Comparison of ENCODE assay signal across 10 mouse cellular contexts in genomic region chr7:73424705-73425104, GRCm38 (mm10). TPM values are rescaled to one million over a fixed set of nuclear protein-coding genes. Genes with fewer than 3 reads are reported as not detected.
DNase-seq lines count a peak whose midpoint lies in the region; ATAC-seq and TF ChIP-seq lines count a peak whose summit lies in the region.
"Had no signal": no experiment of that assay in that cellular context is flagged by ENCODE, and none has a peak within 500 bp of the region (broad histone marks: within the 10 kb centered on the region; RNA-seq: fewer than 3 reads in every experiment).

No protein-coding gene starts in this region.

- ATAC-seq in midbrain, embryonic 15.5 days (replicated peaks): no peak

- H3K27me3 ChIP-seq in midbrain, embryonic 15.5 days (replicated peaks): no peaks in the 10 kb centered on the region

- no peak for TF ChIP-seq POLR2A in cortical plate, adult 2 months (IDR thresholded peaks at IDR 0.05; ENCODE audit: extremely low read depth, insufficient read depth, low read length)

- 37% methylated on average over 3 of the region's 3 CpGs for WGBS in midbrain, embryonic 15.5 days

- H3K27ac ChIP-seq in layer of hippocampus, adult 2 months: peak overlapping the region; percentile 81
- H3K27ac ChIP-seq in cortical plate, adult 2 months (ENCODE audit: insufficient read depth, low read length): peak overlapping the region; percentile 64
- peak overlapping the region; percentile 39; the same call in 1 of the 2 replicates for H3K27ac ChIP-seq in midbrain, embryonic 15.5 days
- H3K27ac ChIP-seq: liver, embryonic 14.5 days had no signal

- no peaks in the 10 kb centered on the region for H3K9me3 ChIP-seq in midbrain, embryonic 15.5 days
- H3K9me3 ChIP-seq: G1E had no signal

- TF ChIP-seq CTCF in layer of hippocampus, adult 2 months (conservative IDR thresholded peaks at IDR 0.05): no peak
- TF ChIP-seq CTCF in cortical plate, adult 2 months (IDR thresholded peaks at IDR 0.05; ENCODE audit: extremely low read depth, insufficient read depth, low read length): no peak

- H3K4me2 ChIP-seq in midbrain, embryonic 15.5 days: no peak overlapping the region

- intact Hi-C loops in heart, postnatal 14 days (cut with DNase I): loop anchor here (5.0 kb wide), 2 partner anchors 47 to 203 kb away; partner anchors contain the start of gene Rgma

- no peak for DNase-seq in layer of hippocampus, adult 2 months (ENCODE audit: low spot score in 2 of 2)
- no peak for DNase-seq in layer of hippocampus, postnatal 25 days (ENCODE audit: extremely low spot score in 1 of 2, low spot score in 1 of 2)
- DNase-seq in heart, postnatal 14 days: peak; percentile 60 to 62
- no peak for DNase-seq in spleen, postnatal 10 days (ENCODE audit: low spot score in 2 of 2)
- DNase-seq in lung, postnatal 4 days: no peak
- DNase-seq in natural killer cell, adult 2 months (ENCODE audit: low spot score in 2 of 2): no peak

- no peak overlapping the region for H3K9ac ChIP-seq in midbrain, embryonic 15.5 days
- H3K9ac ChIP-seq: liver, embryonic 14.5 days had no signal

- no peak overlapping the region for H3K4me3 ChIP-seq in layer of hippocampus, adult 2 months
- no peak overlapping the region for H3K4me3 ChIP-seq in cortical plate, adult 2 months (ENCODE audit: insufficient read depth, low read length)
- no peak overlapping the region for H3K4me3 ChIP-seq in midbrain, embryonic 15.5 days

- 0 out of 2 replicates have a peak, but pooled peaks cover 3% of the 10 kb centered on the region for H3K4me1 ChIP-seq in cortical plate, adult 2 months (ENCODE audit: control insufficient read depth, insufficient read depth, low read length)
- H3K4me1 ChIP-seq in midbrain, embryonic 15.5 days: peaks cover 28% of the 10 kb centered on the region

- peaks cover 16% of the 10 kb centered on the region for H3K36me3 ChIP-seq in midbrain, embryonic 15.5 days (replicated peaks)

RNA-seq across cellular contexts. Expression of gene Rgma, which starts 49.4 kb away (rescaled TPM):
- total RNA-seq in layer of hippocampus, adult 2 months (2021): 10 to 100 TPM; 45.9 to 53.2 TPM
- 10 to 100 TPM; 50.7 to 62.6 TPM for total RNA-seq in layer of hippocampus, postnatal 25 days (2021)
- 29.4 and 30.2 TPM in 2 replicates for polyA plus RNA-seq in cortical plate, adult 2 months (2012; rRNA removed)
- total RNA-seq in heart, postnatal 14 days (2021): 10 to 100 TPM; 63.3 to 76.9 TPM
- polyA plus RNA-seq in midbrain, embryonic 15.5 days (2015; fragmentation: Nextera tagmentation; extraction: Ambion mirVana): 46.6 and 50.4 TPM in 2 replicates
- polyA plus RNA-seq: G1E had no signal

Comparison
In these comparisons a context has a peak if more than half of its experiments do, and no peak if none do; other contexts are left out.
1. DNase-seq: peak in heart, postnatal 14 days (2 of 2); none in layer of hippocampus, adult 2 months (0 of 2), layer of hippocampus, postnatal 25 days (0 of 2), spleen, postnatal 10 days (0 of 2), lung, postnatal 4 days (0 of 2) and natural killer cell, adult 2 months (0 of 2).
2. Peak in every context shown above with its lines, with median percentiles within 50 percentile points of each other: H3K27ac ChIP-seq.